Mouse (Mus musculus): ENCODE data around the gene Coro2a.
"Not testable (repeated sequence)": the region's sequence is repeated elsewhere in the genome, so short reads cannot be mapped to it uniquely, and the experiment has no call there.

The Coro2a gene

GRCm38 (mm10) chr4:46601844-46602423 is at the start of gene Coro2a:
Coro2a (minus strand) TSS chr4:46602202.
- DNase-seq (ENCODE audit: low read depth in 2 of 2, low spot score in 2 of 2), result peak; percentile 79 to 85

- peak; percentile 95 to 98 for DNase-seq (ENCODE audit: low read depth in 2 of 2, low spot score in 2 of 2)
Measured at GRCm38 (mm10) chr4:46650086-46650753, 48.2 kb upstream of the Coro2a start, which contains the start of gene Tbc1d2. Tbc1d2 (minus strand) TSS chr4:46650209.

- no peak for DNase-seq (ENCODE audit: low read depth in 2 of 2, low spot score in 2 of 2)
Measured at GRCm38 (mm10) chr4:46649161-46649560, 47.2 kb upstream of the Coro2a start.

- no peak for DNase-seq (ENCODE audit: low read depth in 2 of 2, low spot score in 2 of 2)
Measured at GRCm38 (mm10) chr4:46643676-46644112, 41.7 kb upstream of the Coro2a start.

- DNase-seq (ENCODE audit: low read depth in 2 of 2, low spot score in 2 of 2), result no peak
Measured at GRCm38 (mm10) chr4:46642924-46643675, 41.1 kb upstream of the Coro2a start.

- no peak for DNase-seq (ENCODE audit: low read depth in 2 of 2, low spot score in 2 of 2)
Measured at GRCm38 (mm10) chr4:46641283-46641682, 39.3 kb upstream of the Coro2a start.

- no peak for DNase-seq (ENCODE audit: low read depth in 2 of 2, low spot score in 2 of 2)
Measured at GRCm38 (mm10) chr4:46639866-46640265, 37.9 kb upstream of the Coro2a start.

GRCm38 (mm10) chr4:46637250-46637649 is 35.2 kb upstream of the Coro2a start:
- not testable (repeated sequence) for DNase-seq (ENCODE audit: low read depth in 2 of 2, low spot score in 2 of 2)

- no peak for DNase-seq (ENCODE audit: low read depth in 2 of 2, low spot score in 2 of 2)
Measured at GRCm38 (mm10) chr4:46635702-46636430, 33.9 kb upstream of the Coro2a start.

GRCm38 (mm10) chr4:46634881-46635280 is 32.9 kb upstream of the Coro2a start:
- DNase-seq (ENCODE audit: low read depth in 2 of 2, low spot score in 2 of 2), result no peak

GRCm38 (mm10) chr4:46633565-46633964 is 31.6 kb upstream of the Coro2a start:
- DNase-seq (ENCODE audit: low read depth in 2 of 2, low spot score in 2 of 2), result not testable (repeated sequence)

- DNase-seq (ENCODE audit: low read depth in 2 of 2, low spot score in 2 of 2), result no peak
Measured at GRCm38 (mm10) chr4:46632465-46632864, 30.5 kb upstream of the Coro2a start.

- no peak for DNase-seq (ENCODE audit: low read depth in 2 of 2, low spot score in 2 of 2)
Measured at GRCm38 (mm10) chr4:46630390-46630789, 28.4 kb upstream of the Coro2a start.

- no peak for DNase-seq (ENCODE audit: low read depth in 2 of 2, low spot score in 2 of 2)
Measured at GRCm38 (mm10) chr4:46628873-46629272, 26.9 kb upstream of the Coro2a start.

- no peak for DNase-seq (ENCODE audit: low read depth in 2 of 2, low spot score in 2 of 2)
Measured at GRCm38 (mm10) chr4:46628081-46628480, 26.1 kb upstream of the Coro2a start.

GRCm38 (mm10) chr4:46625101-46625500 is 23.1 kb upstream of the Coro2a start:
- no peak for DNase-seq (ENCODE audit: low read depth in 2 of 2, low spot score in 2 of 2)

GRCm38 (mm10) chr4:46623007-46623406 is 21.0 kb upstream of the Coro2a start:
- no peak for DNase-seq (ENCODE audit: low read depth in 2 of 2, low spot score in 2 of 2)

- DNase-seq (ENCODE audit: low read depth in 2 of 2, low spot score in 2 of 2), result no peak
Measured at GRCm38 (mm10) chr4:46620946-46621345, 18.9 kb upstream of the Coro2a start.

- no peak for DNase-seq (ENCODE audit: low read depth in 2 of 2, low spot score in 2 of 2)
Measured at GRCm38 (mm10) chr4:46620330-46620729, 18.3 kb upstream of the Coro2a start.

- DNase-seq (ENCODE audit: low read depth in 2 of 2, low spot score in 2 of 2), result peak in 1 of 2 experiments; percentile 44
Measured at GRCm38 (mm10) chr4:46618196-46618817, 16.3 kb upstream of the Coro2a start.

- DNase-seq (ENCODE audit: low read depth in 2 of 2, low spot score in 2 of 2), result no peak
Measured at GRCm38 (mm10) chr4:46617408-46617807, 15.4 kb upstream of the Coro2a start.
